Mouse (Mus musculus) gastrocnemius, postnatal 14 days (tissue): ENCODE measurements around the gene Coq7. TPM values are rescaled to one million over a fixed set of nuclear protein-coding genes. Genes with fewer than 3 reads are reported as not detected.

Experiments used
- DNase-seq: peaks from one replicate; pipeline ENCODE4 v3.0.0; 2021; ENCODE audit warnings: mixed read lengths
- intact Hi-C: fragments of 180-260 bp; cut with DNase I; formaldehyde crosslinking; loops from one replicate; pipeline ENCODE4 v1.15.1; 2025; ENCODE audit warnings: low total_unique reads
- long read RNA-seq, 2 experiments: library from polyadenylated mRNA; stranded (forward); transcript quantifications; one replicate each; pipeline ENCODE4 v2.0.0; 2021
- total RNA-seq, 2 experiments: library from RNA; stranded (reverse); gene quantifications; 2 replicates each; pipeline ENCODE4 v1.2.3; 2021

Gene Coq7
- 10 to 100 TPM; 68.9 to 75.6 TPM for total RNA-seq
- long read RNA-seq, experiment 1, transcript Coq7-201 (6 exons, 914 nt): major isoform, 97 of 98 reads
- long read RNA-seq, experiment 1, partial matches to known transcripts: 0 of 98 reads
- long read RNA-seq, experiment 1, other reads (novel, unspliced or antisense): 1 of 98 reads
- long read RNA-seq, experiment 2, transcript Coq7-201 (6 exons, 914 nt): major isoform, 135 of 142 reads
- long read RNA-seq, experiment 2, partial matches to known transcripts: 2 of 142 reads
- long read RNA-seq, experiment 2, other reads (novel, unspliced or antisense): 4 of 142 reads

DNA sequence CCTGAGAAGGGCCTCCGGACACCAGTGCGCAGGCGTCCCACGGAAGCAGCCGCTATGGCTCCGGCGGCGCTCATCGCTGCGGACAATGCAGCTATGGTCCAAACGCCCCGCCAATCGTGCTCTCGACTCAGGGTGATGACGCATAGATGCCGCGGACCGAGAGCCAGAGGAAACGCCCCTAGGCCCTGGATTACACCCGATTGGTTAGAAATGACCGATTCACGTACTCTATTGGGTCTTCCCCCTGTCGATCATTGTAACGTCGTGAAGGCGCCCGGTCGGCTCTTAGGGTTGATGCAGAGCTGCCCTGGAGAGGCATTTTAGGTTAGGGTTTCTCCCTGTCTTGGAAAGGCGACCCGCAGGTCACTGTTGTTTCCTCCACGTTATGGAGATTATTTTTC is at the start of gene Coq7:
TSS of gene Coq7 (minus strand) at position 179 of the 401 bp plus-strand sequence.
- intact Hi-C loops: no loop called here
- DNase-seq: peak; percentile 92

DNA sequence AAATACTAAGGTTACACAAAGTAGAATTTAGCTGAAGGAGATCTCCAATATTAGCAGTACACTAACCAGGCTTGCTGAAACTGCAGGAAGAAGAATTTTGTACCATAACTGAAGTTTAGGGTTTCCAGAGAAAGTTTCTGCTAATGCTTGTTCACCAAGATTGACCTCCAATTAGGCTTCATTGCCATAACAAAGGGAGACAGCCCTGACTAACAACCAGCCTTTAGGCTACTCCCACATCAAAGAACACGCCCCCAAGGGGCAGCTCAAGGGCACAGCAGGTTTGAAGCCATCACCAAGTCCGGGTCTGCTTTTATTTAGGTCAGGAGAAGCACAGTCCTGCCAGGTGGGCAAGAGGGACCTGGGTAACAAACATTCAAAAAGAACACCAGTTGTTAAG is 46.8 kb upstream of the Coq7 start:
- intact Hi-C loops: no loop called here
- no peak for DNase-seq

DNA sequence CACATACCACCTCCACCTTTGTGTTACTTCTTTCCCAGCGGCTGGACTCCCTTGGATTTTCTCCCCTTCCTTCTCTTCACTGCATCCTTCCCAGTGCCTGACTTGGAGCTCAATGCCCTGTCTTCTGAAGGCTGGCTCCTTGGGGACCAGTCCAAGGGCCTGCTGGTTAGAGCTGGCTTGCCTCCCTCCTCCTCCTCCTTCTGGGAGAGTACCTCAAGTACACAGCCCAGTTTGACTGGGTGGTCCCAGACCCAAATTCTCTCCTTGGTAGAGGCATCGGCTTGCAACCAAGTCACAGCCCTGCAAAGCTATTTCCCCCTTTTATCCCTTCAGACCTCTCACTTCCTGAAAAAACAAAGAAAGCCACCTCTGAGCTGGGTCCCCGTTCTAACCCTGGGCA is 45.1 kb upstream of the Coq7 start:
- no peak for DNase-seq
- intact Hi-C loops: no loop called here

DNA sequence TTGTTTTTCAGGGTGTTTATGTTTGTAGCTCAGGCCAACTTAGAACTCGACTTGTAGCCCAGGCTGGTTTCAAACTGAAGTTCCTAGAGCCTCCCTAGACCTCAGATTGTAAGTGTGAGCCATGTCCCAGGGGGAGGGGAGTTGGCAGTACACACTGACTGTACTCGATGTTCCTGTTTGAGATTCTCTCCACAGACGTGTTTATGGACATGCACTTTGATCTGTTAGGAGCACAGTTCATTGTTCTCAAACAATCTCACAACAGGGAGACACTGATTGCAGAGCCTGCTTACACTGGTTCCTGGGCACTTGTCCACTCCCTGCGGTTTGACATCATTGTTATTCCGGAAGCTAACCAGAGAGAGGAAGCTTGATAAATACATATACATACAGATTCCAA is 38.9 kb upstream of the Coq7 start:
- DNase-seq: no peak
- intact Hi-C loops: no loop called here

GRCm38 (mm10) chr7:118571350-118571749 is 38.2 kb upstream of the Coq7 start:
- intact Hi-C loops: no loop called here
- no peak for DNase-seq

DNA sequence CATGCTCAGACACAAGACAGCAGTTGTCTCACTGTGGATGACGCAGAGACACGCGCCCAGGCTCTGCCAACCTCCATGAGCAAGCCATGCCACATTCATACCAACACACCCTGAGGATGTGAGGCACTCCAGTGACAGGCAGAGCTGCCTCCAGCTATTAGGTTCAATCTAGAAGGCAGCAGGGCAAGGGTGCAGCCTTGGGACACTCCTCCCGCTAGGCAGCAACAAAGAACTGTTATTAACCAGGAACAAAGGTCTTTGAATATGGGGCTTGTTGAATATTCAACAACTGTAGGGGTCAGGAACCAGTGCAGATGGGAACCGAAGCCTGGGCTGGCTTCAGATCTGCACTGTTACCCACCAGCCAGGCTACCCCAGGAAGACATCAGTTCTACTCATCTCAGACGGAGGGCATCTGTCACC is 36.0 kb upstream of the Coq7 start:
- intact Hi-C loops: no loop called here
- no peak for DNase-seq

GRCm38 (mm10) chr7:118554290-118554689 is 21.1 kb upstream of the Coq7 start:
- intact Hi-C loops: no loop called here
- no peak for DNase-seq

DNA sequence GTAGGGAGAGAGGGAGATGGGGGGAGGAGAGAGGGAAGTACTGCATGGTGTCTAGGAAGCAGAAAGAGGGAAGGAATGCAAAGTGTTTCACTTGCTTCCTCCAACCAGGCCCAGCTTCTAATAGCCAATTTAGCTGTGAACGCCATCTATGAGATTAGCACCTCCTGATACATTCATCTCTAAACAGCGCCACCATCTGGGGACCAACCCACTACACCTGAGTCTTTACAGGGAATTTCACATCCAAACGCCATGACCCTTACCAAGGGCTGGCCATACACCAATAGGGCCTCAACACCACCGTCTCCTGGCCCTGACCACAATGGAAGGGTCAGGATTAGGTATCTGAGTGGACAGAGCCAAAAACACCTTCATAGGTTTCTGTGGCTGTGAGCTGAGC is 20.7 kb upstream of the Coq7 start:
- intact Hi-C loops: no loop called here
- no peak for DNase-seq

DNA sequence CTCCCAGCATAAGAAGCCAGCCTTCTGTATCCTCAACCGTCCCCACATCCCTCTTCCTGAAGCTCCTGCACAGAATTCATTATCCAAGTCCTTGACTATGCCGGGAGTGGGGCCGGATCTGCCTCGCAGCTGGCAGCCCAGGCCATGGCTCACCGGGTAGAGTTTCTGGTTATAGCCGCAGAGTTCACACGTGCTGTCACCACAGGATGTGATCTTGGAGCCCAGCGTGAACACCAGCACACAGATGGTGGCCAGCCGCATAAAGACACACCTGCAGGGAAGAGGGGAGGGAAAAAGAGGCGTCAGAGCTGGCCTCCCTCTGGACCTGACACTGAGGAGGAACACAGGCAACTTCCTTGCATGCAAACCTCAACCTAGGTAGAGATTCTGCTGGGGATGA is 14.3 kb upstream of the Coq7 start:
- intact Hi-C loops: no loop called here
- DNase-seq: no peak

DNA sequence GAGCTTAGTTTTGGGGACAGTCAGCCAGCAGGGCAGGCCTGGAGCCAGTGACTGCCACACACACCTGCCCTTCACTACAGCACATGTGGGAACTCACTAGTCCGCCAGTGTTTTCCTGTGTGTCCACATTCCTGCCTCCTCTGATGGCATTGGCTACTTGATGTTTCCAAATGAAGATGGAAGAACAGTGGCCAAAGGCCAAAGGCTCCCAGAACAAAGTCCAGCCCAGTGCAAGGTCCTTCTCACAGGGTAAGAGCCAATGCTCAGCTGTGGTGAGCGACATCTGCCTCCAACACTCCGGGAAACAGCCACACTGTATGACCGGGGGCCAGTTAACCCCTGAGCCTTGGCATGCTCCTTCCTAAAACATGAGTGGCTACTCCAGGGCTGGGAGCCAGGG is 11.0 kb upstream of the Coq7 start:
- no peak for DNase-seq
- intact Hi-C loops: no loop called here

GRCm38 (mm10) chr7:118535076-118535475 is 1.9 kb upstream of the Coq7 start:
- intact Hi-C loops: no loop called here
- no peak for DNase-seq

DNA sequence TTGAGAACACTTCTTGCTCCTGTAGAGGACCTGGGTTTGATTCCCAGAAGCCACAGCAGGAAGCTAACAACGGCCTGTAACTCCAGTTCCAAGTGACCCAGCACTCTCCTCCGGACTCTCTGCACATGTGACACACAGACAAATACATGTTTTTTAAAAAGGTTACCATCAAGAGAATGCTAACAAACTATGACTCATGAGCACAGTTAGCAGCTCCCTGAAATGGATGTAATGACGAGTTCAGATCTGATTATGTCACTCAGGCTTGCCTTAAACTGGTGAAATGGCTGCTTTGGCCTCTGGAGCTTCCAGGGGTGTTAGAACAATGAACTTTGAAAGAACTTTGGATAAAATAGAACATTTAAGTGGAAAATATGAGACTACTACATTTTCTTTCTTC is 1.2 kb upstream of the Coq7 start:
- DNase-seq: no peak
- intact Hi-C loops: no loop called here

DNA sequence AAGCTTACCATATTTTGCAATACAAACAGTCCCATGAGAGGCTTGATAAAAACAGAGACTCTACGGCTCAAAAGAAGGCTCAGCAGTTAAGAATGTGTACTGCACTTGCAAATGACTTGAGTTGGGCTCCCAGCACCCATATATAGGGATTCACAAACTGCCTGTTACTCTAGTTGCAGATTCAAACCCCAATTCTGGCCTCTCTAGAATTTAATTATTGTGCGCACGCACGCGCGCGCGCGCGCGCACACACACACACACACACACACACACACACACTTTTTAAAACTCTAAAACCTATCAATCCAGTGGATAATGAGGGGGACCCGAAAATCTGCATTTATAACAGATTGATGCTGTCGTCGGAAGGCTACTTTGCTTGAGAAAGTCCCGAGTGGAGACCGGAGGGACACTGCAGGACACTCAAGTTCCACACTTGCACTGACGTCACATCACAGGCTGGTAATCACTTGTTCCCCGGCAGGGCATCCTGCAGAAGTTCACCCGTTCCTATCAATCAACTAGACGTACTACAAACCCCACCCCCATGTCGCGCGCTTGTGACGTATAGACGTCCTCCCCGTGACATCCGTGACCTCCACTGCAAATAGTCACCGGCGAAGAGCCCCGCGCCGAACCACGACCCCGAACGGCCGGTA is 508 bp downstream of the Coq7 start:
- intact Hi-C loops: no loop called here
- peak; percentile 97 for DNase-seq

GRCm38 (mm10) chr7:118526967-118527366 is 6.2 kb downstream of the Coq7 start:
- intact Hi-C loops: no loop called here
- DNase-seq: no peak

- intact Hi-C loops: no loop called here
- DNase-seq: no peak
Measured at GRCm38 (mm10) chr7:118522077-118522476, 11.1 kb downstream of the Coq7 start.

GRCm38 (mm10) chr7:118519661-118520060 is 13.5 kb downstream of the Coq7 start:
- DNase-seq: no peak
- intact Hi-C loops: loop anchor here (2.0 to 5.0 kb wide), 2 partner anchors 71 to 212 kb away; partner anchors contain the start of gene Syt17

DNA sequence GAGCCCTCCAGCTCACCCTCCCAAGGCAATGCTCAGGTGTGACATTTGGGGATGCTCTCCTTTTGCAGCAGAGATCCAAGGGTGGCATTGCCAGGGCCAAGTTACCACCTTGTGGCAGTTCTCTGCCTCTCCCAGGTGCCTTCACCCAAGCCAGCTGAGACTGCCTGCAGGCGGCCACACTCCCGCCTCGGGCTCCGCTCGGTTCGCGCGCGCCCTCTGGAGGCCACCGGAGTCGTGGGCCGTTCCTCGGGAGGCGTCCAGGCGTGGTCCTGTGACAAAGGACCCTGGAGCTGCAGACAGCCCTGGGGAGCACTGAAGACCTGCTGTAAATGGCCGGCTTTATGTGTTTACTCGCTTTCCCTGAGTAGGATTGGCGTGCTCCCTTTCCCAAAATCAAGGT is 14.5 kb downstream of the Coq7 start:
- intact Hi-C loops: loop anchor here (2.0 to 5.0 kb wide), 2 partner anchors 70 to 211 kb away; partner anchors contain the start of gene Syt17
- DNase-seq: peak; percentile 81

DNA sequence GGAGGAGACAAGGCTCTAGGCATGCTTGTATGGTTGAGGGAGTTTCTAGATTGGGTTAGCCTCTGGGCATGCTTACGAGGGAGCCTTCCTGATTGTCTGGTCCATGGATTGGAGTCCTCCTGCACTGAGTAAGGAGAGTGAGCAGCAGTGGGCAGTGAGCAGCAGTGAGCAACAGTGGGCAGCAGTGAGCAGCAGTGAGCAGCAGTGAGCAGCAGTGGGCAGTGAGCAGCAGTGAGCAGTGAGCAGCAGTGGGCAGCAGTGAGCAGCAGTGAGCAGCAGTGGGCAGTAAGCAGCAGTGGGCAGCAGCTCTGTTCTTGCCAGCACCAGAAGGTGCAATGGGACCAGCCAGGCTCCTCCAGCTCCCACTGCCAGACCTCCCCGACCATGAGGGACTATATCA is 15.3 kb downstream of the Coq7 start:
- intact Hi-C loops: loop anchor here (2.0 to 5.0 kb wide), 2 partner anchors 69 to 211 kb away; partner anchors contain the start of gene Syt17
- DNase-seq: no peak

DNA sequence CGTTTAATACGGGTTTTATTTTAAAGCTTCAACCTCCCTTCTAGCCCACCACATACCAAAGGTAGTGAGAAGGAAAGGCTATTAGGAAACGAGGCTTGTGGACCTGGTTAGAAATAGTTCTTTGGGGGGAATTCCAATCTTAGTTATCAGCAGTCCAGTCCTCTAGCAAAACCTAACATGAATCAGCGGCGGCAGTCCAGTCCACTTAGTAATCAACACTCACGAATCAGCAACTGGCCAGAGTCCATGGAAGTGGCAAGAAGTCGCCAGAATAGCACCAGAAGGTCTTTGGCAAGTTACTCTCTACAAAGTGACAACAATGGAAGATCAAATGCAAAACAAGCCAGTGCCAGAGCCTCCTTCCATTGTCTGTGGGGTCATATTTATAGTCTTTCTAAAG is 24.6 kb downstream of the Coq7 start:
- no peak for DNase-seq
- intact Hi-C loops: no loop called here

DNA sequence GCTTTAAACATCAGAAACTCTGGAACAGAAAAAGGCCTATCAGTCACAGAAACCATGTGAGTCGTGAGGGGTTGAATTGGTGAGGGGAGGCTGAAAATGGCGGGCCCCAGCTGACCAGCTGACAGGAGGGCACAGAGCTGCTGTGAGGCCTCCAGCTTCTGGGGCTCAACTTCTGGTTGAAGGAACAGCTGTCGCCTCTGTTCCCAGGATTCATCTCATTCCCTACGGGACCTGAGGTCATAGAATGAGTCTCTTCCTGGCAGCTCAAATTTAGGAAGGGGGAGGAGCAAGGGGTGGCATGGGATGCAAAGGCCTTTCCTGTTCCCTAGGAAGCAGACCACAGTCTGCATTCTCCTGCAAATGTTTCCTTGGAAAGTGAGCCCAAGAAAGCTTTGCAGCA is 29.3 kb downstream of the Coq7 start:
- intact Hi-C loops: no loop called here
- no peak for DNase-seq

GRCm38 (mm10) chr7:118502333-118502732 is 30.8 kb downstream of the Coq7 start:
- DNase-seq: no peak
- intact Hi-C loops: no loop called here
